Mouse (Mus musculus) neutrophil, adult 5-6 weeks (primary cell): ENCODE measurements at regions not wholly inside any gene's neighbourhood (a gene's known extent, or its start where the extent isn't known, plus 50 kb on each side); places are given as distances from the start of the nearest gene placed in this dataset.
"Not testable (repeated sequence)": the region's sequence is repeated elsewhere in the genome, so short reads cannot be mapped to it uniquely, and the experiment has no call there.

Experiments used
- ATAC-seq: fragments of 151-379, 151-347 bp; 2 replicates; pipeline ENCODE4 v1.8.0; 2017; ENCODE audit warnings: mild to moderate bottlenecking, moderate TSS enrichment; ENCODE audit not compliant: insufficient number of reproducible peaks, poor library complexity, low FRiP score, severe bottlenecking; ENCODE audit errors: extremely low read depth

DNA sequence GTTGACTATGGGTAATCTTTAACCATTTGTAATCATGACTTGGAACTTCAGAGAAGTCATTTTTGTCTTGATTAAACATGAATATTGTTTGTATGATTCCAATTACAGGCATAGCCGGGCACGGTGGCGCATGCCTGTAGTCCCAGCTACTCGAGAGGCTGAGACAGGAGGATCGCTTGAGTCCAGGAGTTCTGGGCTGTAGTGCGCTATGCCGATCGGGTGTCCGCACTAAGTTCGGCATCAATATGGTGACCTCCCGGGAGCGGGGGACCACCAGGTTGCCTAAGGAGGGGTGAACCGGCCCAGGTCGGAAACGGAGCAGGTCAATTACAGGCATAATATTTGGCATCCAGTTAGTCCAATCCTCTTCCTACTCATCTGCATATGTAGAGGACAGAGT lies 1275.8 kb downstream of the Rpia start:
- ATAC-seq, result not testable (repeated sequence)

DNA sequence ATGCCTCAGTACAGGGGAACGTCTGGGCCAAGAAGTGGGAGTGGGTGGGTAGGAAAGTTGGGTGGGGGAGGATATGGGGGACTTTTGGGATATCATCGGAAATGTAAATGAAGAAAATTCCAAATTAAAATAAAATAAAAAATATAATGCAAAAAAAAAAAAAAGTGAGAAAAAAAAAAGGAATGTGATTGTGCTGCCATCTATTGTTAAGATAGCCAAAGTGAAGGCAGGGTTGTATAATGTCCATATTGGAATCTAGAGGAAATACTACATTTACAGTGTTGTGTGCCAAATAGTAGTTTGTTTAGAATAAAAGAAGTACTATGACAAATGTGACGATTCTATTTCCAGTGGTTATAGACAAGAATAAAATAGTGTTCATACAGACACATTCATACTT lies 1284.0 kb downstream of the Rpia start:
- ATAC-seq, result no peak

- peak; percentile 86 for ATAC-seq
Measured at GRCm38 (mm10) chr6:69500056-69500455, 1292.0 kb downstream of the Rpia start.
